Mouse (Mus musculus) spleen, postnatal 10 days (tissue): ENCODE data around the gene Rnf215.
"Not testable (repeated sequence)": the region's sequence is repeated elsewhere in the genome, so short reads cannot be mapped to it uniquely, and the experiment has no call there.

Experiments used
- DNase-seq, 2 experiments: peaks; one replicate each; pipeline ENCODE4 v3.0.0; 2021 to 2022; ENCODE audit warnings: low spot score in 2 of 2

Rnf215 gene

GRCm38 (mm10) chr11:4134986-4135935 lies at the start of gene Rnf215:
Rnf215 (plus strand) TSS chr11:4135202.
- peak; percentile 95 to 96 for DNase-seq

GRCm38 (mm10) chr11:4086246-4086645 lies 48.8 kb upstream of the Rnf215 start:
- no peak for DNase-seq

- DNase-seq, result no peak
These were observed 47.7 kb upstream of the Rnf215 start for GRCm38 (mm10) chr11:4087267-4087666.

- no peak for DNase-seq
These were observed 41.3 kb upstream of the Rnf215 start for GRCm38 (mm10) chr11:4093459-4094377.

- peak; percentile 80 to 90 for DNase-seq
These were observed 40.4 kb upstream of the Rnf215 start for GRCm38 (mm10) chr11:4094378-4095170.

- DNase-seq, result peak; percentile 66 to 73
These were observed 39.6 kb upstream of the Rnf215 start, which contains the start of gene Mtfp1 for GRCm38 (mm10) chr11:4095171-4096053. Mtfp1 (minus strand) TSS chr11:4095445.

GRCm38 (mm10) chr11:4096054-4096984 lies 38.7 kb upstream of the Rnf215 start:
- DNase-seq, result peak; percentile 92 to 98

- peak in 1 of 2 experiments; percentile 43 for DNase-seq
These were observed 37.8 kb upstream of the Rnf215 start for GRCm38 (mm10) chr11:4097091-4097621.

- DNase-seq, result no peak
These were observed 36.9 kb upstream of the Rnf215 start for GRCm38 (mm10) chr11:4098120-4098519.

GRCm38 (mm10) chr11:4098816-4099215 lies 36.2 kb upstream of the Rnf215 start:
- no peak for DNase-seq

- no peak for DNase-seq
These were observed 35.6 kb upstream of the Rnf215 start for GRCm38 (mm10) chr11:4099447-4099846.

GRCm38 (mm10) chr11:4101851-4102250 lies 33.2 kb upstream of the Rnf215 start:
- no peak for DNase-seq

- DNase-seq, result no peak
These were observed 31.5 kb upstream of the Rnf215 start for GRCm38 (mm10) chr11:4103522-4103921.

- no peak for DNase-seq
These were observed 30.0 kb upstream of the Rnf215 start for GRCm38 (mm10) chr11:4104989-4105388.

- no peak for DNase-seq
These were observed 29.6 kb upstream of the Rnf215 start for GRCm38 (mm10) chr11:4105444-4105843.

GRCm38 (mm10) chr11:4107901-4108300 lies 27.1 kb upstream of the Rnf215 start:
- not testable (repeated sequence) for DNase-seq

GRCm38 (mm10) chr11:4108691-4109090 lies 26.3 kb upstream of the Rnf215 start:
- no peak for DNase-seq

GRCm38 (mm10) chr11:4112033-4112432 lies 23.0 kb upstream of the Rnf215 start:
- DNase-seq, result no peak

- no peak for DNase-seq
These were observed 22.1 kb upstream of the Rnf215 start for GRCm38 (mm10) chr11:4112861-4113260.
